Mouse (Mus musculus) gastrocnemius, adult 8-10 months (tissue): ENCODE measurements around the gene Usp29. TPM values are rescaled to one million over a fixed set of nuclear protein-coding genes. Genes with fewer than 3 reads are reported as not detected.

Experiments
- DNase-seq, 2 experiments: peaks; one replicate each; pipeline ENCODE4 v3.0.0; 2022; ENCODE audit warnings: low spot score in 2 of 2
- total RNA-seq, 4 experiments: library from RNA; stranded (reverse); gene quantifications; 2 replicates each; pipeline ENCODE4 v1.2.4; 2022

Gene Usp29
- total RNA-seq, 4 experiments from 2014 or later, result not detected

GRCm38 (mm10) chr7:6814971-6815370 lies 84.6 kb downstream of the Usp29 start:
- DNase-seq, result no peak

DNA sequence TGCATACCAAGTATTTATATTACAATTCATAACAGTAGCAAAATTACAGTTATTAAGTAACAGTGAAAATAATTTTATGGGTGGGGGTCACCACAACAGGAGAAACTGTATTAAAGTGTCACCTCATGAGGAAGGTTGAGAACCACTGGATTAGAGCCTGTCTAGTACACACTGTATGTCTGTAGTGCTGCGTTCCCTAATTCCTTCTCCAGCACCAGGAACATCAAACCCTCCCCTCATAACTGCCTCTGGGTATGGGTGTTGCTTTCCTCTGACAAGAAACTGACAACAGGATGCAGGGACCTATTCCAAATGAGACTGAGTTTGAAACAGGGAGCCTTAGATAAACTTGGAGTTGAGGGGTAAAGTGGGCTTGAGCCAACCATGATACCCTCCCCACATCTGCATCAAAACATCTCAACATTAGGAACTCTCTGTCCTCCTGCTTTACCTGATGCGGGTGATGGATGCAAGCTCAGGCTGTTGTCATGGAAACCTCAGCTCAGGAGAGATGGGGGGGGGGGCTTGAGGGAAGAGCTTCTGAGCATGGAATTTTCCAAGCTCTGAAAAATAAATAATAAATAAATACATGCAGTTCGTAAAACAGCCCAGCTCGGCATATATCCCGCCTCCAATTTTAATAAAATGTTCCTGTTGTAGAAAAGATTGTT lies 86.5 kb downstream of the Usp29 start:
- no peak for DNase-seq

GRCm38 (mm10) chr7:6820296-6820695 lies 89.9 kb downstream of the Usp29 start:
- DNase-seq, result no peak

GRCm38 (mm10) chr7:6822633-6823032 lies 92.3 kb downstream of the Usp29 start:
- DNase-seq, result no peak

DNA sequence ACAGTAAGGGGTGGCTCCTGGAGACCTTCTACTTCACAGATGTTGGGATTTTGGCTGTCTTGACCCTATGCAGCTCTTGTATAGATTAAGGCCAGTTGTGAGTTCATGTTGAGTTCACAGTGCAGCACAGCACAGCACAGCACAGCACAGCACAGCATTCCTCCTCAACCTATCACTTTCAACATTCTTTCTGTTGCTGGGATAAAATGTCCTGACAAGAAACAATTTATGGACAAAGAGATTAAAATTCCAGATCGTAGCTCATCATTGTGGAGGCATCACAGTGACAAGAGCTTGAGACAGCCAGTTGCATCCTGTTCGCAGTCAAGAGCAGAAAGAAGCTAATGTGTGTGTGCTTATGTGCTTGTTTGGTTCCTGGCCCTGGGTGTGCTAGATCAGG lies 93.3 kb downstream of the Usp29 start:
- no peak for DNase-seq

GRCm38 (mm10) chr7:6825966-6826647 lies 95.7 kb downstream of the Usp29 start:
- DNase-seq, result peak in 1 of 2 experiments; percentile 10

DNA sequence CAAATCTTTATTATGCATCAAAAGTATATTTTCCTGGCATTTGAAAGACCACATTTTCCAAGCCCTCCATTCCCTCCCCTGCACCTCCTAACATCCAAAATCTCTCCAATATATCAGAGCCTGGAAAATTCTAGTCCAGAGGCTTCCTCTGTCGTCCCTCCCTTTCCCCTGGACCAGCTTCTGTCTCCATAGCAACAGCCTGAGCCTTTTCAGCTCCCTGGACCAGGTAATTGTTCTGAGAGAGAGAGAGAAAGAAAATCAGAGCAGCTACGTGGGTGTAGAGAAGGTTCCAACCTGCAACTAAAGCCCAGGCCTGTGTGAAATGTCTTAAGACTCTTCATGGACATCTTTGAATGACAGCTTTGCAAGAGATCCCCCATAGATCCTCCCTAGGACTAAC lies 98.8 kb downstream of the Usp29 start:
- DNase-seq, result no peak

DNA sequence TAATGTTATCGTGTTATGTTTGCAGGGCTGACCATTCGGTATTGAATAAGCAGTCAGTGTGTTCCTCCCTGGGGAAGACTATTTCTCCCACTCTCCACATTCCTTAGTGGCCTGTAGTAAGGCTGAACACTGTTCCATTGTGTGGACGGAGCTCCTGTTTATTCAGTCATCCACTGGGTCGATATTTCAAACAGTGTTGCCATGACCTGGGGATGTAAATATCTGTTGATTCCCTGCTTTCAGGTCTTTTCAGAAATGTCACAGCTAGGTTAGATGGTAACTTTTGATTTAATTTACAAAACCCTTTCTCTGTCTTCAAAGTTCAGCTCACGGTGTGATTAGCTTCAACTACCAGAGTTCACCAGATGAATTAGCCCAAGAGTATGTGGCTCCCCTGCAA lies 104.6 kb downstream of the Usp29 start:
- no peak for DNase-seq

GRCm38 (mm10) chr7:6835351-6835750 lies 105.0 kb downstream of the Usp29 start:
- DNase-seq, result no peak

DNA sequence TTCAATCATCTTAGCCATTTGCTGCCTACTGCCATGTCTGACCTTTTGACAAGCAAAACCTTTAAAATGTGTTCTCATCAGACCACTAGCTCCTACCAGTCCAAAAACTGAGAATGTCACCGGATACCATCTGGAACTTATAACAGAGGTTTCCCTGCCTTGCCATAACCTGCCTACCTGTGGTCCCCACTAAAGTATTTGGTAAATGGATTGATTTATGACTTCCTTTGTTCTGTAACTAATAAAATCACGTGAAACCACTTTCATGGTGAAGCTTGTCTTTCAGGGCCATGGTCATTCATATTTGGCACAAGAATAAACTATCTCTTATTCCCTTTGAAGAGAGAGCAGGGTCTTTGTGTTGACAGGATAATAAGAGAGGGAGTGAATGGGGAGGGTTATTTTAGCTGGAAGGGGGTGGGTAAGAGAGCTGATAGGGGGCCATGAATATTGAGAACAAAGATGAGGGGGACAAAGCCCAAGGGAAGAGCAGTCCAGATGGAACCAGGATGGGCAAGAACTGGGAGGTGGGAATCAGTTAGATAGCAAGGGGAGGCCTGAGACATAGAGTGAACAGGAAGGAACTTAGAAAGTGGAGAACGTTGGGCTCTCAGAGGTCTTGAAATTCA lies 107.0 kb downstream of the Usp29 start:
- DNase-seq, result no peak

- no peak for DNase-seq
Observed at GRCm38 (mm10) chr7:6837926-6838554, 107.7 kb downstream of the Usp29 start.

GRCm38 (mm10) chr7:6840860-6841259 lies 110.5 kb downstream of the Usp29 start:
- no peak for DNase-seq

- DNase-seq, result no peak
Observed at GRCm38 (mm10) chr7:6849495-6849894, 119.1 kb downstream of the Usp29 start.

- no peak for DNase-seq
Observed at GRCm38 (mm10) chr7:6850321-6850720, 119.9 kb downstream of the Usp29 start.

- DNase-seq, result no peak
Observed at GRCm38 (mm10) chr7:6851256-6851655, 120.9 kb downstream of the Usp29 start.

DNA sequence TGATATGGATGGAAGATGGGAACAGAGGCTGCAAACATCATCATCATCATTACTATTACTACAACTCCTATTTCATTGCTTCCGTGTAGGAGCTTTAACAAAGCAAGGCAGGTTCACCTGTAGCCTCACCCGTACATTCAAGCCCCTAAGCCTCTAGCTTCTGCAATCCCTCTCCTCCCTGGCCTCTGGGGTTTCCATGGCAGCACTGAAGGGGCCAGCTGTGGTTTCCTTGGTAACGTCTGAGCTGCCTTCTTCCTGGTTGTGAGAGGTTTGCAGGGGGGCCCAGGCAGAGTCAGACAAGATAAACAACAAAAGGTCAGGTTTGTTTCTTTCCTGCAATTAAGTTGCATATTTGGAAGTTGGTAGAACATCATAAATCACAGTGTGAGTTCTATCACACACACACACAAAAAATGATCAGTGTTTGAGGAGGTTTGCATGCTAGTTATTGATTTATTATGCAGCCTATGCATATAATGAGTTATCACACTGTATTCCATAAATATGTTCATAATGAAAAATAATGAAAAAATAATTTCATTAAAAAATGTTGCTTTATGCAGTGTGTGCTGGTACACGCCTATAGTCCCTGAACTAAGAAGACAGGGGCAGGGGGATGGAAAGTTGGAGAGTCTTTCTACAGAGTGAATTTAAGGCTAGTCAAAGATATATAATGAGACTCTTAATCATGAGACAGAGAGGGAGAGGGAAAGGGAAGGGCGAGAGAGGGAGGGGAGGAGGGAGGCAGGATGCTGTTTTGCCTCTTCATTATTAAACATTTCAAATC lies 121.5 kb downstream of the Usp29 start:
- DNase-seq, result no peak

GRCm38 (mm10) chr7:6855613-6856405 lies 125.4 kb downstream of the Usp29 start:
- no peak for DNase-seq

DNA sequence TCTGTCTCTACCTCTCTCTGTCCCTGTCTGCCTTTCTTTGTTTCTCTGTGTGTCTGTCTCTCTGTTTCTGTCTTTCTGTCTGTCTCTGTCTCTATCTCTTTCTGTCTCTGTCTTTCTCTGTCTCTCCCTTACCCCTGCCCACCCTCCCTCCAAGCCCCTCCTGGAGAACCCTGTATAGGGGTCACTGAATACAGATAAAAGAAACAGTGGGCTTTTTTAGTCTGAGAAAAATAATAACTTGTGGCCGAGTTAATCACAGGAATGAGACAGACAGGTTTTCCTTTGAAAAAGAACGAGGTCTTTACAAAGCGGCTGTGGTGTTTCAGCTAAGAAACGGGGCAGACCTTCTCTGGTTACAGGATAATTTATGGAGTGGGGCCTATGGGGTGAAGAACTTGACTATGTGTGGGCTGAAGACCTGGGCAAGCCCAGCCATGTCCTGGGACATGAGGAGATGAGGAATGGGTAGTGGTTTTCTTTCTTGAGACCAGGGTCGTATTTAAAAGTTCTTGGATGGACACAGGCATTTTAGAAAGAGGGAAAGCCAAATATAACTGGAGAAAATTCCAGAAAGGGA lies 128.4 kb downstream of the Usp29 start:
- no peak for DNase-seq

- no peak for DNase-seq
Observed at GRCm38 (mm10) chr7:6860689-6861088, 130.3 kb downstream of the Usp29 start.

DNA sequence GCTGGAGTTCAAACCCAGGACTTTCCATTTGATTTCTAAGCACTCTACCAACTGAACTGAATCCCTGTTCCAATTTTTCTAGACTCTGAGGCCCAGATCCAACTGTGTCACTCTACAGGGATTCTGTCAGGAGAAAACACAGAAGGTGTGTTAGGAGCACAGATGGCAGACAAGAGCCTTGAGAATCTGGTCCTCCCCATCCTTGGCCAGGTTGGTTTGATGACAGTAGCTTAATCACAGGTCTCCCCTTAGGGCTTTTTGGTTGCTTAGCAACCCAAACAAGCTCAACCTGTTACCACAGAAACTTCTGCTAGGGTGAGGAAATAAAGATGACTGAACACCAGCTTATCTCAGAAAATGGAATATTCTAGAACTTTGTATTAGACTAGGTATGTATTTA lies 136.0 kb downstream of the Usp29 start:
- no peak for DNase-seq
